Mouse (Mus musculus) hindbrain, embryonic 12.5 days (tissue): ENCODE data around the gene Foxp1. TPM values are rescaled to one million over a fixed set of nuclear protein-coding genes. Genes with fewer than 3 reads are reported as not detected.

Source experiments
- ATAC-seq: fragments of 200-750 bp; cut with Nextera tagmentation; 2 replicates; pipeline ENCODE4 v1.8.0; 2017; ENCODE audit warnings: moderate TSS enrichment; ENCODE audit not compliant: low FRiP score
- H3K27ac ChIP-seq: fragments of 300-500 bp; sonication (generic); 2 replicates; pipeline ENCODE4 v1.5.1; 2016; ENCODE audit warnings: mild to moderate bottlenecking
- H3K27me3 ChIP-seq: fragments of 300-500 bp; sonication (generic); 2 replicates; pipeline ENCODE4 v1.6.1; 2016; ENCODE audit warnings: mild to moderate bottlenecking
- H3K36me3 ChIP-seq: fragments of 300-500 bp; sonication (generic); 2 replicates; pipeline ENCODE4 v1.6.1; 2016; ENCODE audit warnings: mild to moderate bottlenecking
- H3K4me1 ChIP-seq: fragments of 300-500 bp; sonication (generic); 2 replicates; pipeline ENCODE4 v1.6.1; 2016
- H3K4me2 ChIP-seq: fragments of 300-500 bp; sonication (generic); replicated peaks from 2 replicates; pipeline ENCODE4 v1.6.1; 2016; ENCODE audit warnings: mild to moderate bottlenecking
- H3K4me3 ChIP-seq: fragments of 300-500 bp; sonication (generic); 2 replicates; pipeline ENCODE4 v1.5.1; 2016; ENCODE audit warnings: mild to moderate bottlenecking
- H3K9ac ChIP-seq: fragments of 300-500 bp; sonication (generic); 2 replicates; pipeline ENCODE4 v1.6.1; 2016; ENCODE audit warnings: mild to moderate bottlenecking, moderate library complexity
- H3K9me3 ChIP-seq: fragments of 300-500 bp; sonication (generic); replicated peaks from 2 replicates; pipeline ENCODE4 v1.6.1; 2016; ENCODE audit warnings: mild to moderate bottlenecking
- WGBS: fragments of 180-500 bp; shearing (Covaris S2); methylation state at CpG from one replicate; pipeline ENCODE4 v1.1.7; 2016; 5-methylcytosine and 5-hydroxymethylcytosine counted together
- polyA plus RNA-seq: library from polyadenylated mRNA; unstranded; fragments of >200 nt; fragmentation: Nextera tagmentation; extraction: Ambion mirVana; gene quantifications from 2 replicates; pipeline ENCODE4 v1.2.1, GENCODE M21; 2016

The Foxp1 gene
- polyA plus RNA-seq, 1 experiment from 2014 or later = 87.6 TPM

- H3K27me3 ChIP-seq = no peaks in the 10 kb centered on the region
- no peak overlapping the region for H3K9ac ChIP-seq
- no peak overlapping the region for H3K27ac ChIP-seq
- H3K9me3 ChIP-seq = no peaks in the 10 kb centered on the region
- H3K4me3 ChIP-seq = no peak overlapping the region
- no peak overlapping the region for H3K4me2 ChIP-seq
- ATAC-seq = no peak
- H3K4me1 ChIP-seq = no peaks in the 10 kb centered on the region; the same call in 1 of the 2 replicates
- H3K36me3 ChIP-seq = no peaks in the 10 kb centered on the region
Observed at GRCm38 (mm10) chr6:99051724-99052123, 470.8 kb downstream of the Foxp1 start.

- no peaks in the 10 kb centered on the region for H3K9me3 ChIP-seq
- no peak overlapping the region for H3K4me3 ChIP-seq
- H3K4me2 ChIP-seq = no peak overlapping the region
- H3K9ac ChIP-seq = no peak overlapping the region
- ATAC-seq = no peak
- no peak overlapping the region for H3K27ac ChIP-seq
- no peaks in the 10 kb centered on the region for H3K36me3 ChIP-seq
- no peaks in the 10 kb centered on the region; the same call in 1 of the 2 replicates for H3K4me1 ChIP-seq
- 92% methylated on average over 3 of the region's 3 CpGs for WGBS
- no peaks in the 10 kb centered on the region for H3K27me3 ChIP-seq
Observed at GRCm38 (mm10) chr6:99050288-99051006, 472.1 kb downstream of the Foxp1 start.

GRCm38 (mm10) chr6:99047322-99047721, 475.2 kb downstream of the Foxp1 start:
- no peak overlapping the region for H3K4me2 ChIP-seq
- no peaks in the 10 kb centered on the region for H3K36me3 ChIP-seq
- H3K4me3 ChIP-seq = no peak overlapping the region
- ATAC-seq = no peak
- H3K4me1 ChIP-seq = peaks cover 3% of the 10 kb centered on the region; the same call in 1 of the 2 replicates
- H3K9ac ChIP-seq = no peak overlapping the region
- H3K27ac ChIP-seq = no peak overlapping the region
- 85% methylated on average over 5 of the region's 5 CpGs for WGBS
- no peaks in the 10 kb centered on the region for H3K9me3 ChIP-seq
- H3K27me3 ChIP-seq = no peaks in the 10 kb centered on the region

- no peak overlapping the region for H3K27ac ChIP-seq
- ATAC-seq = no peak
- 0 out of 2 replicates have a peak, but pooled peaks cover 3% of the 10 kb centered on the region for H3K4me1 ChIP-seq
- H3K9ac ChIP-seq = no peak overlapping the region
- no peaks in the 10 kb centered on the region for H3K9me3 ChIP-seq
- no peak overlapping the region for H3K4me2 ChIP-seq
- H3K36me3 ChIP-seq = no peaks in the 10 kb centered on the region
- WGBS = 88% methylated on average over 5 of the region's 5 CpGs
- no peak overlapping the region for H3K4me3 ChIP-seq
- H3K27me3 ChIP-seq = no peaks in the 10 kb centered on the region
Observed at GRCm38 (mm10) chr6:99045845-99046788, 476.4 kb downstream of the Foxp1 start.

GRCm38 (mm10) chr6:99043932-99044664, 478.4 kb downstream of the Foxp1 start:
- Histone ChIP-seq H3K4me3 (no peak overlapping the region), H3K4me1 (0 out of 2 replicates have a peak, but pooled peaks cover 6% of the 10 kb centered on the region), H3K36me3 (no peaks in the 10 kb centered on the region), H3K27ac (no peak overlapping the region), H3K9ac (no peak overlapping the region), H3K27me3 (no peaks in the 10 kb centered on the region; the same call in 1 of the 2 replicates), H3K4me2 (no peak overlapping the region), H3K9me3 (no peaks in the 10 kb centered on the region)
- WGBS = 87% methylated on average over 12 of the region's 12 CpGs
- ATAC-seq = no peak

- 66% methylated on average over 7 of the region's 7 CpGs for WGBS
- Histone ChIP-seq H3K36me3 (no peaks in the 10 kb centered on the region), H3K9ac (no peak overlapping the region)
Observed at GRCm38 (mm10) chr6:99043226-99043625, 479.3 kb downstream of the Foxp1 start.

GRCm38 (mm10) chr6:99042175-99042954, 480.2 kb downstream of the Foxp1 start:
- Histone ChIP-seq H3K4me2 (no peak overlapping the region), H3K9me3 (no peaks in the 10 kb centered on the region), H3K4me1 (0 out of 2 replicates have a peak, but pooled peaks cover 6% of the 10 kb centered on the region), H3K27ac (no peak overlapping the region), H3K27me3 (no peaks in the 10 kb centered on the region; the same call in 1 of the 2 replicates), H3K4me3 (no peak overlapping the region), H3K9ac (no peak overlapping the region), H3K36me3 (no peaks in the 10 kb centered on the region)
- 69% methylated on average over 6 of the region's 6 CpGs for WGBS
- no peak for ATAC-seq

More at GRCm38 (mm10) chr6:99043226-99043625, 479.3 kb downstream of the Foxp1 start:
- Histone ChIP-seq H3K4me1 (0 out of 2 replicates have a peak, but pooled peaks cover 6% of the 10 kb centered on the region), H3K4me2 (no peak overlapping the region), H3K27me3 (no peaks in the 10 kb centered on the region; the same call in 1 of the 2 replicates), H3K9me3 (no peaks in the 10 kb centered on the region), H3K27ac (no peak overlapping the region), H3K4me3 (no peak overlapping the region)
- no peak for ATAC-seq

GRCm38 (mm10) chr6:99038977-99039376, 483.5 kb downstream of the Foxp1 start:
- H3K4me2 ChIP-seq = no peak overlapping the region
- H3K36me3 ChIP-seq = no peaks in the 10 kb centered on the region
- WGBS = 85% methylated on average over 2 of the region's 2 CpGs
- H3K27ac ChIP-seq = no peak overlapping the region
- H3K4me1 ChIP-seq = 0 out of 2 replicates have a peak, but pooled peaks cover 6% of the 10 kb centered on the region
- H3K9me3 ChIP-seq = no peaks in the 10 kb centered on the region
- H3K9ac ChIP-seq = no peak overlapping the region
- ATAC-seq = no peak
- no peak overlapping the region for H3K4me3 ChIP-seq
- no peaks in the 10 kb centered on the region; the same call in 1 of the 2 replicates for H3K27me3 ChIP-seq

- H3K36me3 ChIP-seq = no peaks in the 10 kb centered on the region
- H3K9me3 ChIP-seq = no peaks in the 10 kb centered on the region
- H3K27ac ChIP-seq = no peak overlapping the region
- no peak overlapping the region for H3K9ac ChIP-seq
- no peak overlapping the region for H3K4me3 ChIP-seq
- H3K4me2 ChIP-seq = no peak overlapping the region
- peaks cover 4% of the 10 kb centered on the region; the same call in 1 of the 2 replicates for H3K27me3 ChIP-seq
- 73% methylated on average over 8 of the region's 8 CpGs for WGBS
- peaks cover 8% of the 10 kb centered on the region; the same call in 1 of the 2 replicates for H3K4me1 ChIP-seq
- no peak for ATAC-seq
Observed at GRCm38 (mm10) chr6:99035459-99036375, 486.8 kb downstream of the Foxp1 start.

- ATAC-seq = no peak
- H3K4me2 ChIP-seq = no peak overlapping the region
- WGBS = 34% methylated on average over 6 of the region's 6 CpGs
- H3K9me3 ChIP-seq = no peaks in the 10 kb centered on the region
- no peak overlapping the region for H3K27ac ChIP-seq
- no peak overlapping the region for H3K9ac ChIP-seq
- H3K36me3 ChIP-seq = no peaks in the 10 kb centered on the region
- H3K4me3 ChIP-seq = no peak overlapping the region
- 0 out of 2 replicates have a peak, but pooled peaks cover 4% of the 10 kb centered on the region for H3K27me3 ChIP-seq
- H3K4me1 ChIP-seq = peaks cover 10% of the 10 kb centered on the region
Observed at GRCm38 (mm10) chr6:99033062-99033461, 489.5 kb downstream of the Foxp1 start.
